Mouse (Mus musculus) heart, adult 18-20 months (tissue): Measurements from ENCODE around the gene Trex1. TPM values are rescaled to one million over a fixed set of nuclear protein-coding genes. Genes with fewer than 3 reads are reported as not detected.

Experiments used
- DNase-seq, 2 experiments: peaks; one replicate each; pipeline ENCODE4 v3.0.0; 2021 to 2022; ENCODE audit warnings: mixed read lengths in 1 of 2
- total RNA-seq, 2 experiments: library from RNA; stranded (reverse); gene quantifications; 2 replicates each; pipeline ENCODE4 v1.2.3; 2021

Trex1 gene
- total RNA-seq, 2 experiments from 2014 or later, result 13.6 to 17.2 TPM

- DNase-seq, result no peak
These were observed 7.7 kb downstream of the Trex1 start for GRCm38 (mm10) chr9:109051651-109052489.

GRCm38 (mm10) chr9:109051011-109051501 lies 8.5 kb downstream of the Trex1 start:
- no peak for DNase-seq

GRCm38 (mm10) chr9:109050674-109050997 lies 8.9 kb downstream of the Trex1 start:
- no peak for DNase-seq

GRCm38 (mm10) chr9:109049996-109050673 lies 9.4 kb downstream of the Trex1 start:
- no peak for DNase-seq

- DNase-seq, result no peak
These were observed 10.2 kb downstream of the Trex1 start for GRCm38 (mm10) chr9:109049316-109049715.

- DNase-seq, result peak; percentile 72 to 77
These were observed 13.2 kb downstream of the Trex1 start for GRCm38 (mm10) chr9:109046306-109046705.

- DNase-seq, result no peak
These were observed 18.2 kb downstream of the Trex1 start for GRCm38 (mm10) chr9:109041351-109041750.

- no peak for DNase-seq
These were observed 18.6 kb downstream of the Trex1 start for GRCm38 (mm10) chr9:109040906-109041305.

- no peak for DNase-seq
These were observed 19.3 kb downstream of the Trex1 start for GRCm38 (mm10) chr9:109040216-109040615.

- DNase-seq, result no peak
These were observed 19.9 kb downstream of the Trex1 start for GRCm38 (mm10) chr9:109039681-109040080.

- DNase-seq, result peak; percentile 82 to 89
These were observed 20.6 kb downstream of the Trex1 start for GRCm38 (mm10) chr9:109038901-109039364.

- DNase-seq, result peak; percentile 92
These were observed 21.2 kb downstream of the Trex1 start, which contains the start of gene Shisa5 for GRCm38 (mm10) chr9:109038086-109038895. Gene Shisa5, plus strand, starts transcription at chr9:109038565.

- DNase-seq, result no peak
These were observed 27.1 kb downstream of the Trex1 start for GRCm38 (mm10) chr9:109032435-109032834.

GRCm38 (mm10) chr9:109031686-109032085 lies 27.8 kb downstream of the Trex1 start:
- no peak for DNase-seq

GRCm38 (mm10) chr9:109031001-109031400 lies 28.5 kb downstream of the Trex1 start:
- no peak for DNase-seq

- DNase-seq, result no peak
These were observed 29.2 kb downstream of the Trex1 start for GRCm38 (mm10) chr9:109030312-109030711.

GRCm38 (mm10) chr9:109028919-109029318 lies 30.6 kb downstream of the Trex1 start:
- no peak for DNase-seq

- no peak for DNase-seq
These were observed 31.1 kb downstream of the Trex1 start for GRCm38 (mm10) chr9:109028421-109028820.

GRCm38 (mm10) chr9:109027521-109027920 lies 32.0 kb downstream of the Trex1 start:
- peak; percentile 60 to 61 for DNase-seq

- DNase-seq, result peak in 1 of 2 experiments; percentile 45
These were observed 36.5 kb downstream of the Trex1 start for GRCm38 (mm10) chr9:109022866-109023685.

- no peak for DNase-seq
These were observed 38.1 kb downstream of the Trex1 start for GRCm38 (mm10) chr9:109021428-109021827.
